Mouse (Mus musculus): Measurements from ENCODE around the gene Psg23. TPM values are rescaled to one million over a fixed set of nuclear protein-coding genes. Genes with fewer than 3 reads are reported as not detected.
"Not testable (repeated sequence)": the region's sequence is repeated elsewhere in the genome, so short reads cannot be mapped to it uniquely, and the experiment has no call there.

Psg23 gene
- polyA plus RNA-seq (2015; fragmentation: Nextera tagmentation; extraction: Ambion mirVana) = not detected in 2 replicates

DNA sequence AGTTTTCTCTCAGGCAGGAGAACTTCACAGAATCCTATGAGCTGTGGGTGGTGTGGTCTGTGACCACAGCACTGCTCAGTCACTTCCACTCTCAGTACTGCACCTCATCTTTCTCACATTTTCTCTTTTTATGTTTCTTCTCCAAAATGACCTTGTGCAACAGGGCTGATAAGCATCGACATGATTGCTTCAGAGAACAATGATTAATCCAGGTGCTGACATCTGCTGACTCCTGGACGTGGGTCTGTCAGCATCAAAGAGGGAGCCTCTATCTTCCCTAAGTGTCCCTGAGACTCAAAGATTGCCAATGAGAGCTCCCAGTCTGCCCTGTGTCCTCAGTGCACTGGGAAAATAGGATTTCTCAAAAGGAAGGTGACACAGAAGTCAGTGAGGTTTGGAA, at the start of gene Psg23:
Psg23 (minus strand) TSS at position 101 of the 400 bp plus-strand sequence.
- not testable (repeated sequence) for H3K27me3 ChIP-seq; H3K9me3 ChIP-seq (replicated peaks); H3K4me3 ChIP-seq; H3K4me1 ChIP-seq (replicated peaks); H3K36me3 ChIP-seq; H3K9ac ChIP-seq; H3K27ac ChIP-seq; H3K4me2 ChIP-seq; ATAC-seq (replicated peaks; ENCODE audit: insufficient number of reproducible peaks, insufficient read depth, low FRiP score, low read depth)
- WGBS = 52% methylated on average over 2 of the region's 2 CpGs

DNA sequence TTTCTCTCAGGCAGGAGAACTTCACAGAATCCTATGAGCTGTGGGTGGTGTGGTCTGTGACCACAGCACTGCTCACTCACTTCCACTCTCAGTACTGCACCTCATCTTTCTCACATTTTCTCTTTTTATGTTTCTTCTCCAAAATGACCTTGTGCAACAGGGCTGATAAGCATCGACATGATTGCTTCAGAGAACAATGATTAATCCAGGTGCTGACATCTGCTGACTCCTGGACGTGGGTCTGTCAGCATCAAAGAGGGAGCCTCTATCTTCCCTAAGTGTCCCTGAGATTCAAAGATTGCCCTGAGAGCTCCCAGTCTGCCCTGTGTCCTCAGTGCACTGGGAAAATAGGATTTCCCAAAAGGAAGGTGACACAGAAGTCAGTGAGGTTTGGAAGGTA, 40.3 kb upstream of the Psg23 start, which contains the start of gene Psg21:
Psg21 (minus strand) TSS at position 101 of the 400 bp plus-strand sequence.
- not testable (repeated sequence) for ATAC-seq (replicated peaks; ENCODE audit: insufficient number of reproducible peaks, insufficient read depth, low FRiP score, low read depth); H3K4me3 ChIP-seq; H3K9ac ChIP-seq; H3K4me1 ChIP-seq (replicated peaks); H3K27me3 ChIP-seq; H3K9me3 ChIP-seq (replicated peaks); H3K27ac ChIP-seq; H3K4me2 ChIP-seq; H3K36me3 ChIP-seq
- 62% methylated on average over 2 of the region's 2 CpGs for WGBS

DNA sequence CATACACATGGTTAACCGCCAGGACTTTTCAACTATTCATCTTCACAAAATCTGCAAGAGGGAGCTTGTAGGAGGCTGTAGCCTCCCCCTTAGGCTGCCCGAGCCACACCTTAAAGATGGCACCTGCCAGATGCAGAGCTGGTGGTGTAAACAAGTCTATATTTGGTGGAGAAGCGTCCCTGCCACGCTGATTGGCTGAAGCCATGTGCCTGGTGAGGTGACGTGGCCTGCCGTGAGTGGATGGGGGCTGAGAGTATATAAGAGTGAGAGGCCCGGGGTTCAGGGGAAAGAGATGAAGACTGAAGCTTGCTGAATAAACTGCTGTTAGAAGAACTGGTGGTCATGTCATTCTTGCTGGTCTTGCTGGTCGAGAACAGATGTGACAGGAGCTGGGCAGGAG, 10.6 kb upstream of the Psg23 start:
- not testable (repeated sequence) for H3K9me3 ChIP-seq (replicated peaks); H3K36me3 ChIP-seq; H3K9ac ChIP-seq; ATAC-seq (replicated peaks; ENCODE audit: insufficient number of reproducible peaks, insufficient read depth, low FRiP score, low read depth); H3K4me3 ChIP-seq; H3K4me1 ChIP-seq (replicated peaks); H3K27ac ChIP-seq; H3K4me2 ChIP-seq; H3K27me3 ChIP-seq
- WGBS = 65% methylated on average over 8 of the region's 8 CpGs

DNA sequence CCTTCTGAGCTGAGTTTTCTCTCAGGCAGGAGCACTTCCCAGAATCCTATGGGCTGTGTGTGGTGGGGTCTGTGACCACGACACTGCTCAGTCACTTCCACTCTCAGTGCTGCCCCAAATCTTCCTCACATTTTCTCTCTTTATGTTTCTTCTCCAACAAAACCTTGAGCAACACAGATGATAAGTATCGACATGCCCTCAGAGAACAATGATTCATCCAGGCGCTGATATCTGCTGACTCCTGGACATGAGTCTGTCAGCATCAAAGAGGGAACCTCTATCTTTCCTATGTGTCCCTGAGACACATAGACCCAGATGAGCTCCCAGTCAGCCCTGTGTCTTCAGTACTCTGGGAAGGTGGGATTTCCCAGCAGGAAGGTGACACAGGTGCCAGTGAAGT, 49.1 kb downstream of the Psg23 start, which contains the start of gene Psg27:
Psg27 (minus strand) TSS at position 101 of the 400 bp plus-strand sequence.
- no peak for ATAC-seq (replicated peaks; ENCODE audit: insufficient number of reproducible peaks, insufficient read depth, low FRiP score, low read depth)
- Histone ChIP-seq H3K9ac (no peak within 1 kb of the TSS), H3K4me1 (replicated peaks) (no peaks in the 10 kb centered on the region), H3K4me2 (no peak within 1 kb of the TSS), H3K27me3 (no peaks in the 10 kb centered on the region), H3K27ac (no peak within 1 kb of the TSS), H3K4me3 (no peak within 1 kb of the TSS), H3K9me3 (replicated peaks) (no peaks in the 10 kb centered on the region), H3K36me3 (no peaks in the 10 kb centered on the region)
- 75% methylated on average over 3 of the region's 3 CpGs for WGBS

DNA sequence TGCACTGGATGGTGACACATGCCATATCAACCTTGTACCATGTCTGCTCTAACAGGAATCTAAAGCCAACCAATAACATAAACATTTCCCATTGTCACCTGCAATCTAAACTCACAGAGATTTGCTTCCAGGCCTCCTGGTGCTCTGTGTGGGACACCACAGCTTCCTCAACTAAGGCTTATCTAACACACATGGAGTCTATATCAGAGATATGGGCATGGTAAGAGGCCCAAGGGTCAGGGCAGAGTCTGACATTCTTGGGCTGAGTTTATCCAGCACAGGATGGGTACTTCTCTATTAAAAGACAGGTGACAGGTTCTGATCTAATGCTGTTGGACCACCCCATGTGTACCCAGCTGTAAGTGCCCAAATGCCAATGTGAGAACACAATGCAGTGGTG, 56.5 kb downstream of the Psg23 start:
- no peak overlapping the region for H3K4me2 ChIP-seq
- no peaks in the 10 kb centered on the region for H3K9me3 ChIP-seq (replicated peaks)
- H3K4me3 ChIP-seq = no peak overlapping the region
- no peaks in the 10 kb centered on the region for H3K27me3 ChIP-seq
- H3K9ac ChIP-seq = no peak overlapping the region
- H3K4me1 ChIP-seq (replicated peaks) = no peaks in the 10 kb centered on the region
- H3K36me3 ChIP-seq = no peaks in the 10 kb centered on the region
- no peak overlapping the region for H3K27ac ChIP-seq
- ATAC-seq (replicated peaks; ENCODE audit: insufficient number of reproducible peaks, insufficient read depth, low FRiP score, low read depth) = no peak

Other genes with a start within 250 kb of the Psg23 start
- gene Psg28, start 184.5 kb downstream of the Psg23 start, polyA plus RNA-seq (2015; fragmentation: Nextera tagmentation; extraction: Ambion mirVana) = not detected in 2 replicates
- not detected in 2 replicates for gene Psg26, start 132.3 kb downstream of the Psg23 start, polyA plus RNA-seq (2015; fragmentation: Nextera tagmentation; extraction: Ambion mirVana)
- gene Psg25, start 84.2 kb downstream of the Psg23 start, polyA plus RNA-seq (2015; fragmentation: Nextera tagmentation; extraction: Ambion mirVana) = 0.06 TPM in 1 of 2 replicates, not detected in the other
- not detected in 2 replicates for gene Psg27, start 49.2 kb downstream of the Psg23 start, polyA plus RNA-seq (2015; fragmentation: Nextera tagmentation; extraction: Ambion mirVana)
- gene Psg21, start 40.2 kb upstream of the Psg23 start, polyA plus RNA-seq (2015; fragmentation: Nextera tagmentation; extraction: Ambion mirVana) = not detected in 2 replicates
- gene Psg20, start 69.7 kb upstream of the Psg23 start, polyA plus RNA-seq (2015; fragmentation: Nextera tagmentation; extraction: Ambion mirVana) = not detected in 2 replicates
- gene Psg22, start 101.6 kb upstream of the Psg23 start, polyA plus RNA-seq (2015; fragmentation: Nextera tagmentation; extraction: Ambion mirVana) = 0.06 TPM in 1 of 2 replicates, not detected in the other
- gene Psg19, start 182.0 kb upstream of the Psg23 start, polyA plus RNA-seq (2015; fragmentation: Nextera tagmentation; extraction: Ambion mirVana) = not detected in 2 replicates
- not detected in 2 replicates for gene Psg17, start 205.1 kb upstream of the Psg23 start, polyA plus RNA-seq (2015; fragmentation: Nextera tagmentation; extraction: Ambion mirVana)
- gene Mill2, start 223.5 kb upstream of the Psg23 start, polyA plus RNA-seq (2015; fragmentation: Nextera tagmentation; extraction: Ambion mirVana) = 0.54 and 0.56 TPM in 2 replicates